9 mouse cellular contexts compared by ENCODE assay signal in the genomic region with DNA sequence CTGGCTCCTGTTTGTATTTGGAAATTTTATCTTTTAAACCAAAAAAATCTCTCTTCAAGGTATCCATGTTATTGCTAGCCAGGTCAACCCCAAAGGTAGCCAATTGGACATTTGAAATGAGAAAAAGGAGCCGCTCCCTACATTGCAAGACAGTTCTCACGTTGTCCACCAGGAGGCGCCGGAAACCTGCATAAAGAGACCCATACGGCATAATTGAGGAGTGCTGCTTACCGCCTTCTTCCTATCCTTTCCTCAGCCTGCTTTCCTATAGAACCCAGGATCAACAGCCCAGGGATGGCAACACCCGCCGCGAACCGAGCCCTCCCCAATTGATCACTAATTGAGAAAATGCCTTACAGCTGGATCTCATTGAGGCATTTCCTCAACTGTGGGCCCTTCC. TPM values are rescaled to one million over a fixed set of nuclear protein-coding genes. Genes with fewer than 3 reads are reported as not detected.
DNase-seq lines count a peak whose midpoint lies in the region; ATAC-seq and TF ChIP-seq lines count a peak whose summit lies in the region.
"Had no signal": no experiment of that assay in that cellular context is flagged by ENCODE, and none has a peak within 500 bp of the region (broad histone marks: within the 10 kb centered on the region; RNA-seq: fewer than 3 reads in every experiment).

No protein-coding gene starts in this region.

- peak; percentile 96 to 99 for TF ChIP-seq CTCF in CH12.LX (conservative IDR thresholded peaks at IDR 0.05 in 1 of 2, IDR thresholded peaks at IDR 0.05 in 1 of 2; ENCODE audit: low read depth in 2 of 2, low read length in 2 of 2)

- H3K79me2 ChIP-seq in CH12.LX (replicated peaks; ENCODE audit: control insufficient read depth, extremely low read depth, insufficient read depth, poor library complexity, severe bottlenecking), result no peaks in the 10 kb centered on the region

- 0 out of 2 replicates have a peak, but pooled peaks have one; percentile 24 for ATAC-seq in kidney, embryonic 14.5 days (ENCODE audit: low FRiP score, low TSS enrichment)
- ATAC-seq in liver, embryonic 11.5 days (replicated peaks; ENCODE audit: low FRiP score), result no peak

- in situ Hi-C loops in CH12.LX (cut with MboI; ENCODE audit: low pct_ligation_motif_present, low pct_unique_long_range_greater_than_20kb, low sequenced_read_pairs), result no loop called here

- intact Hi-C loops in gastrocnemius, postnatal 36 days (cut with DNase I), result loop anchor here (1.0 kb wide), 1 partner anchor 77 kb away; no protein-coding TSS in a partner anchor

- H3K4me3 ChIP-seq in CH12.LX (replicated peaks in 1 of 3; ENCODE audit: low read depth in 2 of 3, low read length in 2 of 3, poor library complexity in 1 of 3), result no peak overlapping the region
- no peak overlapping the region for H3K4me3 ChIP-seq in kidney, embryonic 14.5 days (ENCODE audit: low read length)
- H3K4me3 ChIP-seq in liver, embryonic 11.5 days (ENCODE audit: low read depth, low read length), result no peak overlapping the region
- H3K4me3 ChIP-seq: liver, embryonic 15.5 days had no signal

- no peak overlapping the region for H3K27ac ChIP-seq in CH12.LX (ENCODE audit: insufficient read depth, low read depth)
- no peak overlapping the region for H3K27ac ChIP-seq in kidney, embryonic 14.5 days (ENCODE audit: low read depth, low read length)
- H3K27ac ChIP-seq in liver, embryonic 11.5 days (ENCODE audit: low read depth, low read length), result no peak overlapping the region
- H3K27ac ChIP-seq: liver, embryonic 15.5 days had no signal

- no peak overlapping the region for H3K4me2 ChIP-seq in CH12.LX (ENCODE audit: insufficient read depth, low read depth, poor library complexity, severe bottlenecking)
- no peak overlapping the region for H3K4me2 ChIP-seq in kidney, embryonic 14.5 days (replicated peaks; ENCODE audit: low read depth, low read length)
- H3K4me2 ChIP-seq in liver, embryonic 11.5 days, result no peak overlapping the region
- H3K4me2 ChIP-seq: liver, embryonic 15.5 days had no signal

- WGBS in kidney, embryonic 14.5 days, result under 1% methylated on average over 10 of the region's 10 CpGs
- under 1% methylated on average over 10 of the region's 10 CpGs for WGBS in liver, embryonic 11.5 days

- TF ChIP-seq RAD21 in CH12.LX (IDR thresholded peaks at IDR 0.05; ENCODE audit: low read depth, low read length), result peak; percentile 94

- H3K9ac ChIP-seq in CH12.LX (ENCODE audit: insufficient read depth, low read depth), result no peak overlapping the region
- H3K9ac ChIP-seq in kidney, embryonic 14.5 days (ENCODE audit: low read depth, low read length), result no peak overlapping the region
- H3K9ac ChIP-seq in liver, embryonic 11.5 days (ENCODE audit: low read depth, low read length), result no peak overlapping the region
- H3K9ac ChIP-seq: liver, embryonic 15.5 days had no signal

- dilution Hi-C loops in CH12.LX (cut with MboI; ENCODE audit: extremely low pct_ligation_motif_present, extremely low pct_unique_long_range_greater_than_20kb, low sequenced_read_pairs), result no loop called here

- TF ChIP-seq EP300 in CH12.LX (IDR thresholded peaks at IDR 0.05; ENCODE audit: low read length), result no peak

- H3K27me3 ChIP-seq in CH12.LX (replicated peaks), result peaks cover 53% of the 10 kb centered on the region
- no peaks in the 10 kb centered on the region for H3K27me3 ChIP-seq in kidney, embryonic 14.5 days (ENCODE audit: control insufficient read depth, insufficient read depth, low read length)
- H3K27me3 ChIP-seq in liver, embryonic 11.5 days (replicated peaks; ENCODE audit: control insufficient read depth, insufficient read depth, low read length), result no peaks in the 10 kb centered on the region

- H3K36me3 ChIP-seq in CH12.LX (replicated peaks in 1 of 2; ENCODE audit: control insufficient read depth in 1 of 2, insufficient read depth in 1 of 2, low read length in 1 of 2), result no peaks in the 10 kb centered on the region
- H3K36me3 ChIP-seq in kidney, embryonic 14.5 days (ENCODE audit: control insufficient read depth, insufficient read depth, low read length), result no peaks in the 10 kb centered on the region
- no peaks in the 10 kb centered on the region for H3K36me3 ChIP-seq in liver, embryonic 11.5 days (ENCODE audit: control insufficient read depth, insufficient read depth, low read length)
- H3K36me3 ChIP-seq: liver, embryonic 15.5 days had no signal

- no peaks in the 10 kb centered on the region for H3K9me3 ChIP-seq in CH12.LX (replicated peaks; ENCODE audit: low read length)
- no peaks in the 10 kb centered on the region for H3K9me3 ChIP-seq in kidney, embryonic 14.5 days (ENCODE audit: control insufficient read depth, low read length)
- no peaks in the 10 kb centered on the region for H3K9me3 ChIP-seq in liver, embryonic 11.5 days (ENCODE audit: control insufficient read depth, low read length)
- H3K9me3 ChIP-seq: liver, embryonic 15.5 days had no signal

- peak; percentile 89 for DNase-seq in CH12.LX (ENCODE audit: extremely low read depth)
- DNase-seq in adrenal gland, postnatal 14 days, result peak; percentile 90
- peak; percentile 77 for DNase-seq in embryo, embryonic 11.5 days (ENCODE audit: low read depth, low spot score)
- peak; percentile 74 to 86 for DNase-seq in gastrocnemius, postnatal 36 days
- DNase-seq in liver, embryonic 11.5 days (ENCODE audit: low spot score), result peak; percentile 79
- DNase-seq in retina, adult 2 months (ENCODE audit: low read depth, low spot score), result peak; percentile 71
- DNase-seq in thymus, postnatal 25 days, result peak; percentile 80

- TF ChIP-seq POLR2A in CH12.LX (IDR thresholded peaks at IDR 0.05; ENCODE audit: low read depth, low read length), result no peak

- H3K4me1 ChIP-seq in CH12.LX (ENCODE audit: control insufficient read depth in 1 of 2, insufficient read depth in 2 of 2), result peaks cover 4 to 22% of the 10 kb centered on the region in 2 experiments; a peak in 3 of 4 replicates
- no peaks in the 10 kb centered on the region for H3K4me1 ChIP-seq in kidney, embryonic 14.5 days (ENCODE audit: control insufficient read depth, insufficient read depth, low read length)
- H3K4me1 ChIP-seq in liver, embryonic 11.5 days (replicated peaks; ENCODE audit: control insufficient read depth, insufficient read depth, low read length), result peaks cover 2% of the 10 kb centered on the region

TF ChIP-seq in CH12.LX, 34 proteins besides CTCF, POLR2A, EP300 and RAD21:
- peak; percentile 24; the same call in 1 of the 2 replicates for TF ChIP-seq MEF2A (IDR thresholded peaks at IDR 0.05; ENCODE audit: borderline replicate concordance, low read depth, low read length)
- TF ChIP-seq IRF4 (IDR thresholded peaks at IDR 0.05; ENCODE audit: low read depth, low read length), result 0 out of 2 replicates have a peak, but pooled peaks have one; percentile 26
- TF ChIP-seq JUND (conservative IDR thresholded peaks at IDR 0.05; ENCODE audit: low read depth, low read length), result no peak
- TF ChIP-seq SMC3 (IDR thresholded peaks at IDR 0.05; ENCODE audit: low read depth, low read length), result peak; percentile 100
- peak; percentile 66; the same call in 1 of the 2 replicates for TF ChIP-seq NELFE (IDR thresholded peaks at IDR 0.05; ENCODE audit: low read depth, low read length)
- TF ChIP-seq ELF1 (IDR thresholded peaks at IDR 0.05; ENCODE audit: low read depth, low read length), result peak; percentile 46; the same call in 1 of the 2 replicates
- TF ChIP-seq MYC (IDR thresholded peaks at IDR 0.05; ENCODE audit: low read depth, low read length), result no peak
- TF ChIP-seq E2F4 (IDR thresholded peaks at IDR 0.05; ENCODE audit: insufficient replicate concordance, low read depth, low read length), result no peak
- TF ChIP-seq USF2 (conservative IDR thresholded peaks at IDR 0.05; ENCODE audit: low read depth, low read length), result no peak
- TF ChIP-seq ZC3H11A (IDR thresholded peaks at IDR 0.05; ENCODE audit: low read depth, low read length), result peak; percentile 99
- no peak for TF ChIP-seq MAZ (IDR thresholded peaks at IDR 0.05; ENCODE audit: low read depth, low read length)
- TF ChIP-seq TCF12 (IDR thresholded peaks at IDR 0.05; ENCODE audit: low read depth, low read length), result 0 out of 2 replicates have a peak, but pooled peaks have one; percentile 11

RNA-seq across cellular contexts. Expression of a gene that starts 16.2 kb away (rescaled TPM):
- total RNA-seq in CH12.LX (2012; rRNA removed) (not detected in 2 replicates), CH12.LX (2014; rRNA removed) (not detected in 2 replicates)
- polyA plus RNA-seq in CH12.LX (2012; ENCODE audit: insufficient read length, low read depth), result not detected in 2 replicates
- total RNA-seq in adrenal gland, postnatal 14 days (2021), result 1.5 and 14.6 TPM in 2 replicates
- 1 to 10 TPM in 1 of 2 experiments, under 1 TPM in 1; 0.30 to 1.0 TPM for total RNA-seq in gastrocnemius, postnatal 36 days (2021)
- 179 and 184 TPM in 2 replicates for polyA plus RNA-seq in kidney, embryonic 14.5 days (2014; fragmentation: Nextera tagmentation; extraction: Ambion mirVana)
- polyA plus RNA-seq in liver, embryonic 11.5 days (2014; fragmentation: Nextera tagmentation; extraction: Ambion mirVana), result 103 TPM in 2 replicates

RNA-seq across cellular contexts. Expression of a gene that starts 34.0 kb away (rescaled TPM):
- total RNA-seq in CH12.LX (2012; rRNA removed) (not detected in 2 replicates), CH12.LX (2014; rRNA removed) (not detected in 2 replicates)
- not detected in 2 replicates for polyA plus RNA-seq in CH12.LX (2012; ENCODE audit: insufficient read length, low read depth)
- total RNA-seq in adrenal gland, postnatal 14 days (2021), result not detected in 2 replicates
- total RNA-seq in gastrocnemius, postnatal 36 days (2021), result not detected
- not detected in 2 replicates for polyA plus RNA-seq in kidney, embryonic 14.5 days (2014; fragmentation: Nextera tagmentation; extraction: Ambion mirVana)
- not detected in 2 replicates for polyA plus RNA-seq in liver, embryonic 11.5 days (2014; fragmentation: Nextera tagmentation; extraction: Ambion mirVana)
- polyA plus RNA-seq: liver, embryonic 15.5 days had no signal

RNA-seq across cellular contexts. Expression of a gene that starts 39.9 kb away (rescaled TPM):
- total RNA-seq in CH12.LX (2012; rRNA removed), result 0.13 and 0.21 TPM in 2 replicates
- not detected in 2 replicates for total RNA-seq in CH12.LX (2014; rRNA removed)
- polyA plus RNA-seq in CH12.LX (2012; ENCODE audit: insufficient read length, low read depth), result not detected in 2 replicates
- 2.4 and 11.6 TPM in 2 replicates for total RNA-seq in adrenal gland, postnatal 14 days (2021)
- total RNA-seq in gastrocnemius, postnatal 36 days (2021), result 1 to 10 TPM in 1 of 2 experiments, not detected in 1; 1.3 TPM
- 140 and 164 TPM in 2 replicates for polyA plus RNA-seq in kidney, embryonic 14.5 days (2014; fragmentation: Nextera tagmentation; extraction: Ambion mirVana)
- 110 and 113 TPM in 2 replicates for polyA plus RNA-seq in liver, embryonic 11.5 days (2014; fragmentation: Nextera tagmentation; extraction: Ambion mirVana)

RNA-seq across cellular contexts. Expression of a gene that starts 48.0 kb away (rescaled TPM):
- total RNA-seq in CH12.LX (2012; rRNA removed) (not detected in 2 replicates), CH12.LX (2014; rRNA removed) (not detected in 2 replicates)
- polyA plus RNA-seq in CH12.LX (2012; ENCODE audit: insufficient read length, low read depth), result not detected in 2 replicates
- total RNA-seq in adrenal gland, postnatal 14 days (2021), result 3.7 and 3.9 TPM in 2 replicates
- total RNA-seq in gastrocnemius, postnatal 36 days (2021), result under 1 TPM in 1 of 2 experiments, not detected in 1; 0.13 TPM
- 0.41 and 0.49 TPM in 2 replicates for polyA plus RNA-seq in kidney, embryonic 14.5 days (2014; fragmentation: Nextera tagmentation; extraction: Ambion mirVana)
- polyA plus RNA-seq in liver, embryonic 11.5 days (2014; fragmentation: Nextera tagmentation; extraction: Ambion mirVana), result 0.08 TPM in 1 of 2 replicates, not detected in the other
- polyA plus RNA-seq: liver, embryonic 15.5 days had no signal
